Mouse (Mus musculus) urinary bladder, postnatal 4 days (tissue): ENCODE measurements around the gene Hcar2.
A peak's percentile ranks its signal among the peaks of the same experiment; 100 is the strongest.

Source experiments
- DNase-seq, 2 experiments: peaks; one replicate each; pipeline ENCODE4 v3.0.0; 2021 to 2022; ENCODE audit warnings: low spot score in 2 of 2

Hcar2 gene

GRCm38 (mm10) chr5:123865365-123865764, at the start of gene Hcar2:
TSS of gene Hcar2 (minus strand) at chr5:123865499.
- no peak for DNase-seq

- DNase-seq: no peak
These were observed 49.6 kb upstream of the Hcar2 start for GRCm38 (mm10) chr5:123914852-123915251.

- no peak for DNase-seq
These were observed 42.3 kb upstream of the Hcar2 start for GRCm38 (mm10) chr5:123907631-123907977.

- peak; percentile 99 to 100 for DNase-seq
These were observed 41.8 kb upstream of the Hcar2 start, which contains the start of gene Denr for GRCm38 (mm10) chr5:123906976-123907630. TSS of gene Denr (plus strand) at chr5:123907175.

- DNase-seq: no peak
These were observed 41.1 kb upstream of the Hcar2 start for GRCm38 (mm10) chr5:123906146-123906975.

GRCm38 (mm10) chr5:123904059-123904672, 38.9 kb upstream of the Hcar2 start:
- no peak for DNase-seq

- no peak for DNase-seq
These were observed 32.1 kb upstream of the Hcar2 start for GRCm38 (mm10) chr5:123897352-123897751.

- DNase-seq: no peak
These were observed 31.1 kb upstream of the Hcar2 start for GRCm38 (mm10) chr5:123896395-123896794.

- no peak for DNase-seq
These were observed 28.2 kb upstream of the Hcar2 start for GRCm38 (mm10) chr5:123893520-123893919.

- no peak for DNase-seq
These were observed 26.4 kb upstream of the Hcar2 start for GRCm38 (mm10) chr5:123891669-123892068.

- DNase-seq: no peak
These were observed 25.7 kb upstream of the Hcar2 start for GRCm38 (mm10) chr5:123890987-123891386.

- no peak for DNase-seq
These were observed 25.0 kb upstream of the Hcar2 start for GRCm38 (mm10) chr5:123890312-123890711.

- DNase-seq: no peak
These were observed 21.1 kb upstream of the Hcar2 start for GRCm38 (mm10) chr5:123886365-123886764.

GRCm38 (mm10) chr5:123884332-123884731, 19.0 kb upstream of the Hcar2 start:
- DNase-seq: no peak

GRCm38 (mm10) chr5:123883891-123884290, 18.6 kb upstream of the Hcar2 start:
- DNase-seq: no peak

- no peak for DNase-seq
These were observed 15.5 kb upstream of the Hcar2 start for GRCm38 (mm10) chr5:123880778-123881177.

GRCm38 (mm10) chr5:123879928-123880327, 14.6 kb upstream of the Hcar2 start, which contains the start of gene Hcar1:
TSS of gene Hcar1 (minus strand) at chr5:123880020.
- DNase-seq: peak; percentile 47 to 66

- DNase-seq: no peak
These were observed 12.8 kb upstream of the Hcar2 start for GRCm38 (mm10) chr5:123878056-123878455.

- no peak for DNase-seq
These were observed 8.9 kb upstream of the Hcar2 start for GRCm38 (mm10) chr5:123874177-123874576.

- no peak for DNase-seq
These were observed 4.3 kb upstream of the Hcar2 start for GRCm38 (mm10) chr5:123869615-123870014.

- no peak for DNase-seq
These were observed 1.2 kb upstream of the Hcar2 start for GRCm38 (mm10) chr5:123866457-123866856.

GRCm38 (mm10) chr5:123863934-123864333, 1.4 kb downstream of the Hcar2 start:
- DNase-seq: no peak
